Mouse (Mus musculus): ENCODE measurements around the gene 5830473C10Rik. TPM values are rescaled to one million over a fixed set of nuclear protein-coding genes. Genes with fewer than 3 reads are reported as not detected.
A peak's percentile ranks its signal among the peaks of the same experiment; 100 is the strongest.

The 5830473C10Rik gene
- polyA plus RNA-seq, 1 experiment: not detected

DNA sequence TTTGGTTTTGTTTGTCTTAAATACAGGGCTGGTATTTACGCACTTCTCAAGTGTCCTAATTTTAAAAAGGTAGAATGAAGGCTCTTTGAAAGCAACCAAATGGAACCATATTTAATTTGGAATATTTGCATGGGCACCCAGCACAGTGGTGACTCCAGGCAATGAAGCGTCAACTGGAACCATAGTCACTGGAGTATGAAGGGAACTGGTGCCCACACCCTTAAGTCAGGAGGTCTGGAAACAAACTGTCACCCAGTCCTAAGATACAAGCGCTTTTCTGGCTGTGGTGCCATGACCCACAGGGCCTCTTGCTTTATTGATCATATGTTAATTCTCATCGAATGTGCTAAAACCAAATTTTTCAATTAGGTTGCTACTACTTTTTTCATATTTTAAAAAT lies 66.5 kb downstream of the 5830473C10Rik start:
- H3K4me1 ChIP-seq (ENCODE audit: control insufficient read depth, insufficient read depth, insufficient read length, low read length): no peaks in the 10 kb centered on the region
- no peak overlapping the region for H3K27ac ChIP-seq (ENCODE audit: insufficient read depth, low read depth, low read length)
- TF ChIP-seq CTCF (IDR thresholded peaks at IDR 0.05; ENCODE audit: extremely low read depth, insufficient read length, insufficient replicate concordance, low read depth, low read length) (no peak), POLR2A (IDR thresholded peaks at IDR 0.05; ENCODE audit: low read depth, low read length) (no peak)
- H3K36me3 ChIP-seq (ENCODE audit: control insufficient read depth, insufficient read depth, low read length): peaks cover 20% of the 10 kb centered on the region
- no peaks in the 10 kb centered on the region for H3K27me3 ChIP-seq (ENCODE audit: control insufficient read depth, insufficient read depth, low read length)
- no peak overlapping the region for H3K4me3 ChIP-seq (ENCODE audit: low read depth, low read length)
- 95% methylated on average over 4 of the region's 4 CpGs for WGBS

DNA sequence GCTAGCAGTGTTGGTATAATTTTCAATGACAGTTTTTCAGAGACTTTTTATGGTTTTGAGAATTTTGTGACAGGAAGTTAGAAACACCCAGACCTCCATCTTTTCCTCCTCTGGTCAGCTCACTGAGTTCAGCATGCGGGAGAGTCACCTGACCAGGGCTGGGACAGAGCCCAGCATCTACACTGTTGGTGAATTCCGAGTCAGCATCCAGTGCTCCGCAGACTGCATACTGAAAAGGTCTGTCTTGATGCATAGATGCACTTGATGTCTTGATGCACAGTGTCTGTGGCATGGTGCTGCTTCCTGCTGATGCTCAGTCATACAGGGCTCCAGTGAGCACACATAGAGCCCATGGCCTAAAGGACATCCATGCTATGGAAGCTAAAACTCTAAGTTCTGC lies 67.1 kb downstream of the 5830473C10Rik start:
- TF ChIP-seq CTCF (IDR thresholded peaks at IDR 0.05; ENCODE audit: extremely low read depth, insufficient read length, insufficient replicate concordance, low read depth, low read length): no peak
- no peak for TF ChIP-seq POLR2A (IDR thresholded peaks at IDR 0.05; ENCODE audit: low read depth, low read length)
- peaks cover 20% of the 10 kb centered on the region for H3K36me3 ChIP-seq (ENCODE audit: control insufficient read depth, insufficient read depth, low read length)
- H3K4me3 ChIP-seq (ENCODE audit: low read depth, low read length): no peak overlapping the region
- H3K27me3 ChIP-seq (ENCODE audit: control insufficient read depth, insufficient read depth, low read length): no peaks in the 10 kb centered on the region
- WGBS: 88% methylated on average over 3 of the region's 3 CpGs
- H3K27ac ChIP-seq (ENCODE audit: insufficient read depth, low read depth, low read length): no peak overlapping the region
- H3K4me1 ChIP-seq (ENCODE audit: control insufficient read depth, insufficient read depth, insufficient read length, low read length): no peaks in the 10 kb centered on the region

DNA sequence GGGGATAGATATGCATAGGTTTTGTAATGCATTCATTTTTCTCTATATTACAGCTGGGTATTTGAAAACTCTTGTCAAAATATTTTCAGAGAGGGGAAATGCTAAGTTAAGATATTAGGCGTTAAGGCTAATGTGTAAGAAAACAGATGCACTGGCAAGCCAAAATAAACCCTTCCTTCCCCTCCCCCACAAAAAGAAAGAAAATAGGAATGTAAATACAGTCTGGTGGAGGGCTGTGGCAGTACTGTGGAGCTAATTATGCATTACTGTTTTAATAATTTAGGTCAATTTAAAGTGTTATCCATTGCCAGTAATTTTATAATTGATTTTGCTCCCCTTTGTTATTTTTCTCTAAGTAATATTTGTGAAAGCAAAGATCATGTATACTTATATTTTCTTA lies 67.6 kb downstream of the 5830473C10Rik start:
- no peak overlapping the region for H3K27ac ChIP-seq (ENCODE audit: insufficient read depth, low read depth, low read length)
- H3K27me3 ChIP-seq (ENCODE audit: control insufficient read depth, insufficient read depth, low read length): no peaks in the 10 kb centered on the region
- H3K4me1 ChIP-seq (ENCODE audit: control insufficient read depth, insufficient read depth, insufficient read length, low read length): no peaks in the 10 kb centered on the region
- 87% methylated on average over 1 of the region's 1 CpGs for WGBS
- peaks cover 20% of the 10 kb centered on the region for H3K36me3 ChIP-seq (ENCODE audit: control insufficient read depth, insufficient read depth, low read length)
- no peak for TF ChIP-seq POLR2A (IDR thresholded peaks at IDR 0.05; ENCODE audit: low read depth, low read length)
- TF ChIP-seq CTCF (IDR thresholded peaks at IDR 0.05; ENCODE audit: extremely low read depth, insufficient read length, insufficient replicate concordance, low read depth, low read length): no peak
- no peak overlapping the region for H3K4me3 ChIP-seq (ENCODE audit: low read depth, low read length)

DNA sequence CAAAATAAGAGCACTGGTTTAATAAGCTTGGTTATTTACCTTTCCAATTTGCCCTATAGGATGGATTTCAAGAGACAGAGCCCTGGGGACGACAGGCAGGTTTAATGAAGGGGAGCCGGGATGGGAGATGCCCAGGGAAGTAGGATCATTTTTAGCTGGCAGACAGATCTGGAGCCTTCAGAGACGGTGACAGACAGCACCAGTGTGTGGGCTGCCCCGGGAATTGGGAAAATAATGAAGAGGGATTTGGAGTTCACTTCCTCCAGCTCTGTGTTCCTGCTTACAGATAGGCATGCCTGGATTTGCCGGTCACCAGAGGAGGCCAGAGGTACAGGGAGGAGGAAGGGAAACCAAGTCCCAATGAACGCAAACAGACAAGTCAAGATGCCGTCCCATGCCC lies 74.0 kb downstream of the 5830473C10Rik start:
- Histone ChIP-seq H3K27ac (ENCODE audit: insufficient read depth, low read depth, low read length) (no peak overlapping the region), H3K27me3 (ENCODE audit: control insufficient read depth, insufficient read depth, low read length) (no peaks in the 10 kb centered on the region), H3K36me3 (ENCODE audit: control insufficient read depth, insufficient read depth, low read length) (peaks cover 7% of the 10 kb centered on the region), H3K4me1 (ENCODE audit: control insufficient read depth, insufficient read depth, insufficient read length, low read length) (no peaks in the 10 kb centered on the region), H3K4me3 (ENCODE audit: low read depth, low read length) (no peak overlapping the region)
- TF ChIP-seq POLR2A (IDR thresholded peaks at IDR 0.05; ENCODE audit: low read depth, low read length) (no peak), CTCF (IDR thresholded peaks at IDR 0.05; ENCODE audit: extremely low read depth, insufficient read length, insufficient replicate concordance, low read depth, low read length) (no peak)
- WGBS: 93% methylated on average over 7 of the region's 7 CpGs

DNA sequence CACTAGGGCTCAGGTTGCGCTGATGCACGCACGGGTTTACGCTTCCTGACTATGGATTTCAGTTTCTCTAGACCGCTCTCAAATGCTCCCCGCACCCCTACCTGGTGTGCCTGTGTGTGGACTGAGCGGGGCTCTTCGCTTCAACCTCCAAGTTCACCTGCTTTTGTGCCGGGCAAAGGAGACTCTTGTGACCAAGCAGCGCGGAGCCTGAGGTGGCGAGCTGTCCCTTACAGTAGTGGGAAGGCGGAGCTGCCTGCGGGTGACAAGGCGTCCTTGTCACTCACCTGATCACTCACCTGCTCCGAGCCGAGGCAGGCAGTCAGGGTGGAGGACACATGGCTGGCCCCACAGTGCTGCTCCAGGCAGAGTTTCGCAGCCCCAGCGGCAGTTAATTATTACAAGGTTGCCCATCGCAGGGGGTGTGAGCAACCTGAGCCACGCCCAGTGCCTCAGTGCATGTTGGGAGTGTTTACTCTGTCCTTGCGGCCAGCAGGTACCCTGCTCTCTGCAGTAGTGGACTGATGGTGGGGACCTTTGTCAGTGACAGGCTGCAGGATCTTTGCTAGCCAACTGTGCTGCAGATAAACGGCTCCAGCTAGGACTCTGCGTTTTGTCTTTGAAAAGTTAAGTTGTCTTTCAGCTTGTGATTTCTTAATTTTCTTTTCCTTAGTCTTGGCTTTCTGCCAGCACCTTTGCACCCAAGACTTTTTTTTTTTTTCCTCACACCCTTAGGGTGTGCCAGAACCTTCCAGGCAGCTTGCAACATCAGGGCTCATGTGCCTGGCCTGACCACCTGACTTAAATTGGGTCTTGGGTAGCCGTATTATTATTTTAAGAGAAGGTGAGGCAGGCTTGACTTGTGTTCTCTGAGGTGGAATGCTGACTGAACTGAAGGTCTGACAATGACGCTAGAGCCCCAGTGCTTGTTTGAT lies 79.6 kb downstream of the 5830473C10Rik start, which contains the start of gene Rassf6:
Rassf6 (minus strand) TSS at position 372 of the 932 bp plus-strand sequence.
- peaks cover 3% of the 10 kb centered on the region; the same call in 1 of the 2 replicates for H3K36me3 ChIP-seq (ENCODE audit: control insufficient read depth, insufficient read depth, low read length)
- peak within 1 kb of the TSS; percentile 98 for H3K27ac ChIP-seq (ENCODE audit: insufficient read depth, low read depth, low read length)
- WGBS: 7% methylated on average over 26 of the region's 26 CpGs
- H3K4me1 ChIP-seq (ENCODE audit: control insufficient read depth, insufficient read depth, insufficient read length, low read length): peaks cover 2% of the 10 kb centered on the region; the same call in 1 of the 2 replicates
- H3K4me3 ChIP-seq (ENCODE audit: low read depth, low read length): peak within 1 kb of the TSS; percentile 75
- no peaks in the 10 kb centered on the region for H3K27me3 ChIP-seq (ENCODE audit: control insufficient read depth, insufficient read depth, low read length)
- TF ChIP-seq POLR2A (IDR thresholded peaks at IDR 0.05; ENCODE audit: low read depth, low read length) (peak; percentile 28; the same call in 1 of the 2 replicates), CTCF (IDR thresholded peaks at IDR 0.05; ENCODE audit: extremely low read depth, insufficient read length, insufficient replicate concordance, low read depth, low read length) (no peak)

DNA sequence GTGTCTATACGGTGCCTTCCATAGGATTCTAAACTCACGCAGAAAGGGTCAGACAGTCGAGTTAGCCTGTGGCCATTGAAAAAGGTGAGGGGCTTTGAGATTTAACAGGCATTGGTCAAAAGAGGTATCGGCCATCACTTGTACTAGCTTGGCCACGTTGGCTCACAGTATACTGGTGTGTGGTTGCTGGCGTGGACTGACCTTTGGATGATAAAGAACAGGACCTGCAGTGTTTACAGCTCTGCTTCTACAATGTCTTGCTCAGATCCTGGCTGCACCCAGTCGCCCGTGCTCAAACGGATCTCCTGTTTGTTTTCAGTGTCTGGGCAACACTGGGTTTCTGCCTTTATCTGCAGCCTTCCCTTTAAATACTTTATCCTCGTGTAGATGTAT lies 80.3 kb downstream of the 5830473C10Rik start:
- 16% methylated on average over 10 of the region's 10 CpGs for WGBS
- Histone ChIP-seq H3K4me1 (ENCODE audit: control insufficient read depth, insufficient read depth, insufficient read length, low read length) (peaks cover 2% of the 10 kb centered on the region; the same call in 1 of the 2 replicates), H3K36me3 (ENCODE audit: control insufficient read depth, insufficient read depth, low read length) (peaks cover 3% of the 10 kb centered on the region; the same call in 1 of the 2 replicates), H3K27ac (ENCODE audit: insufficient read depth, low read depth, low read length) (peak overlapping the region; percentile 98), H3K27me3 (ENCODE audit: control insufficient read depth, insufficient read depth, low read length) (no peaks in the 10 kb centered on the region), H3K4me3 (ENCODE audit: low read depth, low read length) (peak overlapping the region; percentile 75)
- peak; percentile 33; the same call in 1 of the 2 replicates for TF ChIP-seq POLR2A (IDR thresholded peaks at IDR 0.05; ENCODE audit: low read depth, low read length)
- no peak for TF ChIP-seq CTCF (IDR thresholded peaks at IDR 0.05; ENCODE audit: extremely low read depth, insufficient read length, insufficient replicate concordance, low read depth, low read length)

DNA sequence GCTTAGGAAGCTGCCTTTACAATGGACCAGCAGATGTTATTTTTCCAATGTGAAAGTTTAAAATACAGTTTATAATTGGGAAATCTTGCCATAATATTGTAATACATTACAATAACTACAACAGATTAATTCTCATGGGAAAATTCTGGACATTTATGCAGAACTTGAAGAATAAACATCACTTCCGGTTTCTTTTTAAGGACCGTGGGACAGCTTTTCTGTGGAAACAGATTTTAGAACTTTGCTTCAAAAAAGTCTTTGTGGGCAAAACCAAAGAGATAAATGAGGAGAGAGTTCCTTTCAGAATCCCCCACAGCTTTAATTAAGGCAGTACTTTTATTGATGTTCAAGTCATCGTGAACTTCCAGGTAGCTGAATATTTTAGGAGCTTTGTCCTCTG lies 84.7 kb downstream of the 5830473C10Rik start:
- no peak for TF ChIP-seq POLR2A (IDR thresholded peaks at IDR 0.05; ENCODE audit: low read depth, low read length)
- TF ChIP-seq CTCF (IDR thresholded peaks at IDR 0.05; ENCODE audit: extremely low read depth, insufficient read length, insufficient replicate concordance, low read depth, low read length): no peak
- 68% methylated on average over 3 of the region's 3 CpGs for WGBS
- H3K4me1 ChIP-seq (ENCODE audit: control insufficient read depth, insufficient read depth, insufficient read length, low read length): peaks cover 6% of the 10 kb centered on the region; the same call in 1 of the 2 replicates
- H3K4me3 ChIP-seq (ENCODE audit: low read depth, low read length): no peak overlapping the region
- H3K27me3 ChIP-seq (ENCODE audit: control insufficient read depth, insufficient read depth, low read length): no peaks in the 10 kb centered on the region
- no peak overlapping the region for H3K27ac ChIP-seq (ENCODE audit: insufficient read depth, low read depth, low read length)
- H3K36me3 ChIP-seq (ENCODE audit: control insufficient read depth, insufficient read depth, low read length): no peaks in the 10 kb centered on the region
